Mouse (Mus musculus): ENCODE measurements around the gene Akap7. TPM values are rescaled to one million over a fixed set of nuclear protein-coding genes. Genes with fewer than 3 reads are reported as not detected.

Gene Akap7
- total and polyA plus RNA-seq, 3 experiments, result 1.9 to 7.7 TPM; not detected in 1

GRCm38 (mm10) chr10:25246173-25246572, 61.5 kb downstream of the Akap7 start:
- peak; percentile 47 for DNase-seq (ENCODE audit: low read depth, low spot score)
- no peak overlapping the region for H3K4me3 ChIP-seq (ENCODE audit: control insufficient read depth in 1 of 2, insufficient read depth in 1 of 2, low read depth in 2 of 2, low read length in 2 of 2)
- H3K9ac ChIP-seq (ENCODE audit: control insufficient read depth, low read depth, low read length, poor library complexity, severe bottlenecking), result no peak overlapping the region
- H3K27me3 ChIP-seq (ENCODE audit: control insufficient read depth in 1 of 2, insufficient read depth in 2 of 2, low read length in 2 of 2), result no peaks in the 10 kb centered on the region
- H3K79me2 ChIP-seq (ENCODE audit: control insufficient read depth, insufficient read depth, low read length, poor library complexity), result no peaks in the 10 kb centered on the region
- no peaks in the 10 kb centered on the region for H3K9me3 ChIP-seq (replicated peaks; ENCODE audit: insufficient read depth, low read length)
- peaks cover 0 to 3% of the 10 kb centered on the region in 2 experiments; a peak in 1 of 4 replicates for H3K4me1 ChIP-seq (ENCODE audit: control insufficient read depth in 1 of 2, insufficient read depth in 2 of 2, low read length in 2 of 2)
- TF ChIP-seq UBTF (IDR thresholded peaks at IDR 0.05; ENCODE audit: borderline replicate concordance, insufficient read depth, low read depth, low read length), result no peak
- no peak for TF ChIP-seq CHD2 (IDR thresholded peaks at IDR 0.05; ENCODE audit: low read length)
- TF ChIP-seq EP300 (IDR thresholded peaks at IDR 0.05; ENCODE audit: low read depth in 1 of 2, low read length in 2 of 2), result no peak
- TF ChIP-seq POLR2A (IDR thresholded peaks at IDR 0.05; ENCODE audit: control insufficient read depth in 1 of 2, insufficient read depth in 1 of 2, low read depth in 1 of 2, low read length in 2 of 2, poor library complexity in 1 of 2), result no peak
- TF ChIP-seq ZC3H11A (IDR thresholded peaks at IDR 0.05; ENCODE audit: low read depth, low read length), result peak; percentile 47
- no peak for TF ChIP-seq MAZ (IDR thresholded peaks at IDR 0.05; ENCODE audit: low read depth, low read length)
- TF ChIP-seq POLR2AphosphoS2 (IDR thresholded peaks at IDR 0.05; ENCODE audit: low read length), result no peak
- no peak for TF ChIP-seq CHD1 (IDR thresholded peaks at IDR 0.05; ENCODE audit: low read depth, low read length)
- TF ChIP-seq ZMIZ1 (IDR thresholded peaks at IDR 0.05; ENCODE audit: low read depth, low read length), result no peak
- TF ChIP-seq SIN3A (IDR thresholded peaks at IDR 0.05; ENCODE audit: low read length), result no peak
- TF ChIP-seq MAX (IDR thresholded peaks at IDR 0.05; ENCODE audit: low read length), result no peak
- TF ChIP-seq MAFK (IDR thresholded peaks at IDR 0.05; ENCODE audit: borderline replicate concordance, low read depth, low read length), result no peak
- no peak for TF ChIP-seq NELFE (IDR thresholded peaks at IDR 0.05; ENCODE audit: low read depth, low read length)
- TF ChIP-seq POLR2AphosphoS5 (IDR thresholded peaks at IDR 0.05; ENCODE audit: borderline replicate concordance, low read depth, low read length), result no peak
- TF ChIP-seq HCFC1 (IDR thresholded peaks at IDR 0.05; ENCODE audit: low read depth, low read length), result no peak
- no peak for TF ChIP-seq MXI1 (IDR thresholded peaks at IDR 0.05; ENCODE audit: low read depth, low read length)
- TF ChIP-seq CTCF (IDR thresholded peaks at IDR 0.05 in 2 of 3, conservative IDR thresholded peaks at IDR 0.05 in 1 of 3; ENCODE audit: control insufficient read depth in 1 of 3, insufficient read depth in 1 of 3, low read depth in 2 of 3, low read length in 3 of 3, poor library complexity in 1 of 3, severe bottlenecking in 1 of 3), result peak; percentile 25 to 60 (median 59); a peak in 5 of 6 replicates
- TF ChIP-seq USF2 (IDR thresholded peaks at IDR 0.05; ENCODE audit: borderline replicate concordance in 1 of 2, insufficient read depth in 1 of 2, low read depth in 1 of 2, low read length in 2 of 2), result no peak
- TF ChIP-seq SMC3 (IDR thresholded peaks at IDR 0.05; ENCODE audit: low read depth, low read length), result peak; percentile 72
- TF ChIP-seq TCF12 (IDR thresholded peaks at IDR 0.05; ENCODE audit: low read depth, low read length), result no peak
- no peak for TF ChIP-seq TBP (IDR thresholded peaks at IDR 0.05; ENCODE audit: low read depth, low read length)
- no peak for TF ChIP-seq RCOR1 (IDR thresholded peaks at IDR 0.05; ENCODE audit: low read depth, low read length)
- TF ChIP-seq MYB (IDR thresholded peaks at IDR 0.05; ENCODE audit: low read depth, low read length), result no peak
- TF ChIP-seq NRF1 (IDR thresholded peaks at IDR 0.05; ENCODE audit: insufficient read depth, low read depth, low read length, poor library complexity, severe bottlenecking), result no peak
- no peak for TF ChIP-seq MYC (IDR thresholded peaks at IDR 0.05; ENCODE audit: low read depth, low read length)
- no peak for TF ChIP-seq ELF1 (IDR thresholded peaks at IDR 0.05; ENCODE audit: low read depth, low read length)
- no peak for TF ChIP-seq E2F4 (IDR thresholded peaks at IDR 0.05; ENCODE audit: borderline replicate concordance, low read depth, low read length)
- no peak for TF ChIP-seq ZKSCAN1 (IDR thresholded peaks at IDR 0.05; ENCODE audit: low read depth, low read length)
- no peak for TF ChIP-seq TAL1 (IDR thresholded peaks at IDR 0.05; ENCODE audit: low read length)
- peak; percentile 60 for TF ChIP-seq RAD21 (IDR thresholded peaks at IDR 0.05; ENCODE audit: low read depth, low read length)
- no peak for TF ChIP-seq MEF2A (IDR thresholded peaks at IDR 0.05; ENCODE audit: extremely low read depth, insufficient replicate concordance, low read depth, low read length, poor library complexity, severe bottlenecking)
- no peak for TF ChIP-seq BHLHE40 (IDR thresholded peaks at IDR 0.05; ENCODE audit: borderline replicate concordance, low read depth, low read length)
- H3K27ac ChIP-seq (ENCODE audit: control insufficient read depth, low read depth, low read length), result no peak overlapping the region
- H3K36me3 ChIP-seq (ENCODE audit: control insufficient read depth in 1 of 2, insufficient read depth in 2 of 2, low read length in 2 of 2), result no peaks in the 10 kb centered on the region; a peak in 1 of 4 replicates
